Mouse (Mus musculus): ENCODE data around the gene Cfap44. TPM values are rescaled to one million over a fixed set of nuclear protein-coding genes. Genes with fewer than 3 reads are reported as not detected.

The Cfap44 gene
- total RNA-seq, 1 experiment from 2014 or later, result not detected

DNA sequence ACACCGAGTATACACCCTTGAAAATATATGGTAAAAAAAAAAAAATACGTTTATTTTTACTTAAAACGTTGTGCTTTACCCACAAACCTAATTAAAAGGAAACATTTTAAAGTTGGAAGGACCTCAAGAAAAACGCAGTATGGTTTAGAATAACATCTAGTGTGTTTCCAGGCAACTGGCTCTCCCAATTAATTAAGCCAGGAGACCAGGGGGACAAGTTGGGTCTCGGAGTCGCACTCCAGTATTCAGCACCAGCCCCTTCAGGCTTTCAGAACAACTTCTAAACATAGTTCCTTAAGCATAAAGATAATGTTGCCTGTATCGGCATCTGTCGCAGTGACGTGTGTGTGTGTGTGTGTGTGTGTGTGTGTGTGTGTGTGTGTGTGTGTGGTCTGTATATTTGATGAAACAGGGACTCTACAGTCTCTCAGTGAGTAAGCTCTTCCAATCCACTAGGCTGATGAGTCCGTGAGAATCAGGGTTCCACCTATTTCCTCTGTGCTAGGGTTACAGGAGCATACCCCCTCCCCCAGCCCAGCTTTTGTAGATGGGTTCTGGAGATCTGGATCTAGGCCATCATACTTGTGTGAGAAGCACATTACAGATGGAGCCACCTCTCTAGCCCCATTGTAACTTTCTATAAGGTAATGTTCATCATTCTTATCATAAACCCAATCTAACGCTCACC lies 132.8 kb downstream of the Cfap44 start:
- no peak for ATAC-seq (replicated peaks; ENCODE audit: low read depth, poor library complexity, severe bottlenecking)

GRCm38 (mm10) chr16:44528955-44529354 lies 134.4 kb downstream of the Cfap44 start:
- ATAC-seq (replicated peaks; ENCODE audit: low read depth, poor library complexity, severe bottlenecking), result no peak

DNA sequence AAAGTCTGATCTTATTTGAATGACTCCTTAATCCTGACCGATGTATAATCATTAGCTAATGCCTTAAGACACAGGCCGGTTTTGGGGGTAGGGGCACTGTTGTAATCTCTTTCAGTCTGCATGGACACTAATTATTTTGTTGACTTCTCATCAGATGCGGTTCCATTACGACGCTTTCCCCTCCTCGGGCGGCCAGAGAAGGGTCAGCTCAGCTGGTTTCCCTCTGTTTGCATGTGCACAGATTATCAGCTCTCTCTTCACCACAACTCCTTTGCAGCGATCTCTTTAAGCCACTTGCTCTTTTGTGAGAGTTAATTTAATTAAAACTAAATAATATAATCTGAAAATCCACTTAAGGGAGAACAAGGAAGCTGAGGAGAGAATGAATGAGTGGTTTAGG lies 135.1 kb downstream of the Cfap44 start:
- ATAC-seq (replicated peaks; ENCODE audit: low read depth, poor library complexity, severe bottlenecking), result no peak

GRCm38 (mm10) chr16:44530191-44530590 lies 135.6 kb downstream of the Cfap44 start:
- ATAC-seq (replicated peaks; ENCODE audit: low read depth, poor library complexity, severe bottlenecking), result no peak

GRCm38 (mm10) chr16:44530829-44531228 lies 136.2 kb downstream of the Cfap44 start:
- ATAC-seq (replicated peaks; ENCODE audit: low read depth, poor library complexity, severe bottlenecking), result no peak

GRCm38 (mm10) chr16:44531239-44531797 lies 136.7 kb downstream of the Cfap44 start:
- no peak for ATAC-seq (replicated peaks; ENCODE audit: low read depth, poor library complexity, severe bottlenecking)

Other genes with a start within 250 kb of the Cfap44 start
- 14.4 and 18.0 TPM in 2 replicates for gene Usf3, start 221.6 kb upstream of the Cfap44 start, total RNA-seq (2017)
- not detected in 2 replicates for gene Sidt1, start 61.6 kb upstream of the Cfap44 start, total RNA-seq (2017)
- gene Spice1, start 47.7 kb upstream of the Cfap44 start, total RNA-seq (2017), result 28.3 and 45.9 TPM in 2 replicates
- gene Boc, start 164.1 kb downstream of the Cfap44 start, total RNA-seq (2017), result not detected in 2 replicates